Mouse (Mus musculus) 3134 (cell line): ENCODE data around the gene Kazald1.

Experiments
- DNase-seq: peaks from one replicate; pipeline ENCODE4 v3.0.0-alpha.2; 2011; ENCODE audit warnings: low spot score; ENCODE audit not compliant: insufficient read length; ENCODE audit errors: extremely low read depth

Kazald1 gene

DNA sequence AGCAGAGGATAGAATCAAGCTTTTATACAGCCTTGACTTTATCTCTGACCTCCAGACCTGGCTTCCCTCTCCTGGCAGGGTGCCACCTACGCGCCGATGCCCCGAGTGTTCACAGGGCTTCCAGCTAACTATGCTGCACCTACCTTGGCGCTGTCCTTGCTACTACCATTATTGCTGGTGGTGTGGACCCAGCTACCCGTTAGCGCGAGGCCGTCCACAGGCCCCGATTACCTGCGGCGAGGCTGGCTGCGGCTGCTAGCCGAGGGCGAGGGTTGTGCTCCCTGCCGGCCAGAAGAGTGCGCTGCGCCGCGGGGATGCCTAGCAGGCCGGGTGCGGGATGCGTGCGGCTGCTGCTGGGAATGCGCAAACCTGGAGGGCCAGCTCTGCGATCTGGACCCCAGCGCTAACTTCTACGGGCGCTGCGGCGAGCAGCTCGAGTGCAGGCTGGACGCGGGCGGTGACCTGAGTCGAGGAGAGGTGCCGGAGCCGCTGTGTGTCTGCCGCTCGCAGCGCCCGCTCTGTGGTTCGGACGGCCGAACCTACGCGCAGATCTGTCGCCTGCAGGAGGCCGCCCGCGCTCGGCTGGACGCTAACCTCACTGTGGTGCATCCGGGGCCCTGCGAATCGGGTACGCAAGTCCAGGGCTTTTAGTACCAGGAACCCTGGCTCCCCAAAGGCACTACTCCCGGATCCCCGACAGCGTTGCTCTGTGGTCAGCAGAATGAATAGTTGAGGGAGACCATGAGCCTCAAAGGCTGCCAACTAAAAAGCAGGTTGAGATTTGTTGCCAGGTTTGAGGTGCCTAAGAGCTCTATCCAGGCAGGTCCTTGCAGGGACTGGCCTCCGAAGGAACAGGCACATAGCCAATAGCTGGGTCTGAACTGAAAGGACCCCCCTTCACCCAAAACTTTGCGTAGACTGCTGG, 1.8 kb downstream of the Kazald1 start:
- DNase-seq: peak; percentile 90

DNA sequence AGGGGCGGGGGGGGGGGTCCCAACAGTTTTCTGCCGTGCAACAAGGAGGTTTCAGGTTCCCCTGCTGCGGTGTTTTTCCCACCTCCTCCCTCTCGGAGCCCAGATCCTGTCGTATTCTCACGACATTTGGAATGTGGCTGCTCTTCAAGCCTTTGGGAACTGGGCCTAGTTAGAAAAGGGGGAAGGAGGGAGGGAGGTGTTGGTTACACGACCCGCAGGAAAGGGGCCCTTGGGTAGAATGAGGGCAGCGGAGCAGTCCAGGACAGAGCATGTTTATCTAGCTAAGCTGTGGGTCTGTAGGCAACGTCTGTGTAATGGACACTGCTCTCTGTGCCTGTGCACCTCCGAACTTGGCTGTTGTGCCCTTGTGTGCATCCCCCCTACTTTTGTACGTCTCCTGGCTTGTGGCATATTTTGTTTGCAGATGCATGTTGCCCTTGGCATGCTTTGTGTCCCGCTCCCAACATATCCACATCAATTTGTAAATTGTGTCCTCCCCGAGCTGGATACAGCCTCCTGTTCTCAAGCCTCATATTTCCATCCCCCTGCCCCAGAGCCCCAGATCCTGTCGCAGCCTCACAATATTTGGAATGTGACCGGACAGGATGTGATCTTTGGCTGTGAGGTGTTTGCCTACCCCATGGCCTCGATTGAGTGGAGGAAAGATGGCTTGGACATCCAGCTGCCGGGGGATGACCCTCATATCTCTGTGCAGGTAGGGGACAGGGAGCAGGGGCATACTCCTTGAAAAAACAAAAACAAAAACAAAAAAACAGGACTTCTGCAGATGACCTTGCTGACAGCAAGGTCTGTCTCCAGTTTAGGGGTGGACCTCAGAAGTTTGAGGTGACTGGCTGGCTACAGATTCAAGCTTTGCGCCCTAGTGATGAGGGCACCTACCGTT, 3.0 kb downstream of the Kazald1 start:
- no peak for DNase-seq

DNA sequence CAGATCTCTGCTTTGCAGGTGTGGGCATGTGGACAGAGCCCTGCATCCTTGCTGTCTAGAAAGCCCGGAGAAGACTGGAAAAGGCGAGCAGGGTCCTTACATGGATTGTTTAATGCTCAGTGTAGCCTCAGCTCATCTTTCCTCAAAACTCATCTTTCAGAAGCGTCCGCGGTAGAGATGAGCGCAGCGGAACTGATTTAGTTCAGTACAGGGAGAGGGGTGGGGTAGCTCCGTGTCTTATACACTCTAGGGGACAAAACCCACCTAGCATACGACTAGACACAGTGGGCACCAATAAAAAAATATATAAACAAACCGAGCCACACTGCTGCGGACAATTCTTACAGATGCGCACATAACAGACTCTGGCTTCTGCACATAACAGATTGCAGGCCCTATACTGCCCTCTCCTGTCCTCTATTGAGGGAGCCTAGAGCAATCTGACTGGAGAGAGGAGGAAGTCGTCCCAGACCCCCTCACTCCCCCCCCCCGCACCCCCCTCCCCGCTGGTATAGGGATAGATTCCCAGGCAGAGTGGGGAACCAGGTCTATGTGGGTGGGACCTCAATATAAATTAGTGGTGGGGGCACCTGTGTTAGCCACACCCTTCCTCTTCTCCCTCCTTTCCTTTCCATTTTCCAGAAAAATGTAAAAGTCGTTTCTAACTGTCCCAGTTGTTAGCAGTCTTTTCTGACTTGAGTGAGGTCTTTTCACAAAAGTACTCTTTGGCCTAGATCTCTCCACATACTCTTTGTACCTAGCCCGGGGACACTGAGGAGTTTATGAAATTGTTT, 4.1 kb downstream of the Kazald1 start:
- DNase-seq: no peak

DNA sequence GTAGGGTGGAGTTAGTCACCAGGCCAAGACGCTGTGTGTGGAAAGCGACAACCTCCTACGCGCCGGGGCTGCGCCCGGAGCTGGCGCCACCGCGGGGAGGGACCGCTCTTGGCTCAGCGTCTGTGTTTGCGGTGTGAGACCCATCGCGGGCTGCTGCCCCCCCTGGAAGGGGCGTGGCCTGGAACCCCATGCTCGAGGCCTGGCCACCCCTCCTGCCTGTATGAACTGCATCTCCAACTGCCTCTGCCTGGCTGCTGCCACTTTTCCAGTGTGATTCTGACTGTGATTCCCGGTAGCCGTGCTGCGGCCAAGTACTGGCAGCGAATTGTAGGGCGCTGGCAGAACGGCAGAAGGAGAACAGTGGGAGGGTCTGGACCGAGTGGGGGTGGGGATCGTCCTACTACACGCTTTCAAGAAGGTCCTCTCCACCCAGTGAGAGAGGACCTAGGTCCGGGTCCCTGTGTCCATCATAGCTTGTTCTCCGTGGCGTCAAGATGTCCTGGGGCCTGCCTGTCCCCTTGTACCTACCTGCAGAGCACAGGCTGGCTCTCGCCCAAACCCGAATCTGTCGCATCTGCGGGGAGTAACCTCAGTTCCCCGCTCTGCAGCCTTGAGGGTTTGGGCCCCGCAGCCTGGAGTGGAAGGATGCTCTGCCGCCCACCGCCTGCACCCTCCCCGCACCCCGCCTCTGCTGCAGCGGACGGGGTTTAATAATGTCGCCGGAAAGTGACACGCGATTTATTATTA, 4.9 kb downstream of the Kazald1 start:
- DNase-seq: peak; percentile 96

DNA sequence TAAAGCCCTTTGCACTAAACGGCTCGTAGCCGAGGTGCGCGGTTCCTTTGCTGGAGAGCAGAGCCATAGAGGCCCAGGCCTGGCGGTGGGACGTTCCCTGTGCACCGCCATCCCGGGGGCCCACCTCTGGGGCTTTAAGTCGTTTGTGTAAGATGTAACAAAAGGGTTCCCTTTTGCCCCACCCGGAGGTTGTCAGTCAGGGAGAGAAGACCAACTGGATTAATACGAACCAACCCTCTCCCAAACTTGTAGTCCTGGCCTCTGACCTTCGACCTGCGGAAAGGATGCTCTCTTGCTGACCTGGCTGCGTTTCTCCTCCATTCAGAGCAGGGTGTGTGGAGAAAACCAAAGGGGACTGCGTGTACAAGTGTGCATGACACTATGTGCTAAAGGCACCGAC, 5.7 kb downstream of the Kazald1 start:
- no peak for DNase-seq

DNA sequence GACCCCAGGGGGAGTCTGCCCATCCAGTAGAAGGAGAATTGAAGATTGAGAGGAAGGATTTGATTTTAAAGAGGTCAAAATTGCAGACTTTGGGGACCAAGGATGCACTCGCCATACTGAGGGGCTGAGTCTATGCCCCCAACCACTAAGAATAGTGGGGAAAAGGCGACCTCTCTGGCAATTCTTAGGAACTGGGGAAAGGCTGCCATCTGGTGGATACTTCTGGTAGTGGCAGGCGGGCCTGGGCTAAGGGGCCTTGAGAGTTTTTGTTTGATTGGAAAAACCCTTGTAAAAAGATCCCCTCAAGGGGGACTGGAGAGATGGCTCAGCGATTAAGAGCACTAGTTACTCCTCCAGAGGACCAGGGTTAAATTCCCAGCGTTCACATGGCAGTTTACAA, 6.2 kb downstream of the Kazald1 start:
- no peak for DNase-seq

DNA sequence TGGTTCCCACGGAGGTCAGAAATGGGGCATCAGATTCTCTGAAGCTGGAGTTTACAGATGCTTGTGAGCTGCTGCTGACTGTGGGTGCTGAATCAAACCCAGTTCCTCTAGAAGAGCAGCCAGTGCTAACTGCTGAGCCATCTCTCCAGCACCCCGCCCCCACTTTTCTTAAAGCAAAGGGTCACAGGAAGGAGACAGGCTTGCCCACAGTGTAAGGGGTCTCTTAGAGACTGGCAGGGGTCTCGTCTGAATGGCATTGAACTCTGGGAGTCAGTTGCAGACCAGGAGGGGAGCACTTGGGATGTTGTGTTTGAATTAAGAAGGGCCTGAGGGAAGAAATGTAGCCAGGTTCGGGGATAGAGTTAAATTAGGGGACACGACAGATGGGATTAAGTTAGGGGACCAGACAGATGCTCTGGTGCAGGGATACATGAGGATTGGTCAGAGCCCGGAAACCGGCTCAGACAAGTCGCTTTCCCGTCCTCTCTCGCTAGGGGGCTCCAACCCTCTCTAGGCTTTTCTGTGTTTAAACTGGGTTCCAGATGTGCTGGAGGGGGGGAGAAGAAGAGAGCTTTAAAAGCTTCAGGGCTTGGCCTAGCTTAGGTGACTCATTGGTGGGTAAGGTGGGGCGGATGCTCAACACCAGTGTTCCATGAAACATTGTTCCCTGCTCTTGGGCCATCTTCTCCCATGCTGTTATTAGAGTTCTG, 7.0 kb downstream of the Kazald1 start:
- DNase-seq: peak; percentile 53

DNA sequence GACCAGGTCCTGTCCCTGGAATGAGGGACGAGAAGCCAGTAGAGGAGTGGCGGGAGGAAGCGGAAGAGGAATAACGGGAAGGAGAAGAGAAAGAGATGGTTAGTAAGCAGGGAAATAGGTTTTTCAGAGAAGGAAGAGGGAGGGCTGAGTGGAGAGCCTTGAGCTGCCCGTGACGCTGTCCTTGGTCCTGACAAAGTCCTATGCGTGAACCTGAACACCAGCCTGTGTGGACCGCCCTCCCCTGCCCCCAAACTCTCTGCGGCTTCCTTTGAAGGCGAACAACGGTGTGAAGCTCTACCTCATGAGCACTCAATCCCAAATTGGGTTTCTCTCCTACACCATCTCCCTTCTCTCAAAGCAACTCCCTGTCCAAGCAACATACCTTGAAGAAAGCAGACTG, 22.8 kb downstream of the Kazald1 start:
- peak; percentile 37 for DNase-seq

DNA sequence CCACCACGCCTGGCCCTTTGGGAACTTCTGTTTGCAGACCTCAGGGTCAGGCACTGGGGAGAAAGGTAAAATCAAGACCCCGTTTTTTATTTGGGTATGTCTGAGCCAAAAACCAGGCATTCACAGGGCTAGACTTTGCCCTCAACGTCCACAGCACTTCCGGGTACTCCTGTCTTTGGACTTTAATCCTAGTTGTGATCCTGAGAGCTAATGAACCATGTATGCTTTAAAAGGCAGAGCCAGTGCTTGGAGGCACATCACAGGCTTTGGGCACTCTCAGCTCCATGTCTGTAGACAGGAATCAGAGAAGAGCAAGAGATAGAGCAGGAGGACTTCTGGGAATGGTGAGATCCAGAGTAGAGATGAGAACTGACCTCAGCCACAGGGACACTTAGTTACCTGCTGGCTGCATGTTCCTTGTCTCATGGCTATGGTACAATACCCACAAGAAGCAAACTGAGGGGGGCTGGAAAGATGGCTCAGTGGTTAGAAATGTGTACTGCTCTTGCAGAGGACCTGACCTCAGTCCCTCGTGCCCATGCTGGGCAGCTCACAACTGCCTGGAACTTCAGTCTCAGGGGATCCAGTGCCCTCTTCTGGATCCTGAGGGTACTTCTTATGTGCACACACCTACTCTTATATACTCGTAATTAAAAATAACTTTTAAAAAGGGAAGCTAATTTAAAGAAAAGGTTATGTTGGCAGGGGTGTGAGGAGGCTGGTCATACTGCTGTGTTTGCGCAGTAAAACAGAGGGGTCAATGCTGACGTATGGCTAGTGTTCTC, 25.6 kb downstream of the Kazald1 start:
- DNase-seq: no peak

DNA sequence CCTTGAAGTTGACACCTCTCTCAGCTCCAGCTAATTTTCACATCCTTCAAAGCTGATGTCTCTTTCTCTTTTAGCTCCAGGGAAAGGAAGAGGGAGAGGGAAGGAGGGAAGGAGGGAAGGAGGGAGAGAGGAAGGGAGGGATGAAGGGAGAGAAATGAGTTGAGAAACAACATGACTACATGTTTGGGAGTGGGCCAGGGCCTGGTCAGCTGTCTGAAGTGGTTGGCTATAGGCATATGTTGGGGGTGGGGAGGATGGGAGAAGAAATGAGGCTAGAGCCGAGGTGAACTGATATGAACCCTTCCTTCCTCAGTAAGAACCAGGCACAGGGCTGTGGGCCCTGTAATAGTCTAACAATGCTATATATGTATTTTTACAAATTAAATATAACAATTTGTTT, 30.6 kb downstream of the Kazald1 start:
- DNase-seq: no peak

DNA sequence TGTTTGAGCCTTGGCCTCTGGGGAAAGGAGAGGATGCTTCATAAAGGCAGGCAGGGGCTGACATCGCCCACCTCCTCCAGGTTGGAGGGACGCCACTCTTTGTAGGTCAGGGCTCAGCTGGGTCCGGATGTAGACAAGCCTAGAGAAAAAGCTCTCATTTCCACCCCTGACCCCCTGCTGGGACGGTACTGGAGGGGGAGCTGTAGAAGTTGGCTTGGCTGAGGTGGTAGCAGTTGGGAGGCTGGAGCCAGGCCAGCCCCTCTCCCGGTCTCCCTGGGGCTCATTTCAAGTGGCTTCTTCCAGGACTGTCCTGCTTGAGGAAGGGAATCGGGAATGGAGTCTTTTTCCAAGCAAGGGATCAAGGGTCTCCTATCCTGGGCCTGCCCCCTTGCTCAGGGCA, 31.6 kb downstream of the Kazald1 start:
- DNase-seq: no peak

DNA sequence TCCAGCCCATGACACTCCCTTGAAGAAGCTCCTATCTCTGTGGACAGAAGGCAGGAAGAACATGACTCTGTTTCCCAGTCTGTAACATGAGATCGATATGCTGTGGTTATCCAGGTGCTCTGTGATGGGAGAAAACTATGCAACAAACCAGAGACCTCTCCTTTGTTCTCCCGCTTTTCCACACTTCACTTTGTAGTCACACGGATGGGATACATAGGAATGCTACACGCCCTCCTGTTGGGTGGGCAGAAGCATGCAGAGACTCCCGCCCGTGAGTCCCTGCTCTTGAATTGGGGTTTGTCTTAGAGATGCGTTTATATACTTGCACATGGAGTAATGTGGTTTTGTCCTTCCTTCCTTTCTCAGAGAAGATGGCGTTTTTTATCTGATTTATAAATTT, 35.6 kb downstream of the Kazald1 start:
- DNase-seq: no peak

DNA sequence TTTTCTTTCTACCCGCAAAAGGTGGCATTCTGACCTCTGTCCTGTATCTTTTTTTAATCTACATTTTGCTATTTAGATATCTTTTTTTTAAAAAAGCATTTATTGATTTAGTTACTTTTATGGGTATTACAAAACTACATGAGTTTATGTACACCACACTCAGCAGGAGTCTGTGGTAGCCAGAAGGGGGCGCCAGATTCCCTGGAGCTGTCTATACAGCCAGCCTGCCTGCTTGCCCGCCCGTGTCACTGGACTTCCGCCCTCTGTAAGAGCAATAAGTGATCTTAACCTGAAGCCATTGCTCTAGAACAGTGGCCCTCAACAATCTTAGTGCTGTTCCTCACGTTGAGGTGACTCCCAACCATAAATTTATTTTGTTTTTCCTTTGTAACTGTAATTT, 37.4 kb downstream of the Kazald1 start:
- no peak for DNase-seq

DNA sequence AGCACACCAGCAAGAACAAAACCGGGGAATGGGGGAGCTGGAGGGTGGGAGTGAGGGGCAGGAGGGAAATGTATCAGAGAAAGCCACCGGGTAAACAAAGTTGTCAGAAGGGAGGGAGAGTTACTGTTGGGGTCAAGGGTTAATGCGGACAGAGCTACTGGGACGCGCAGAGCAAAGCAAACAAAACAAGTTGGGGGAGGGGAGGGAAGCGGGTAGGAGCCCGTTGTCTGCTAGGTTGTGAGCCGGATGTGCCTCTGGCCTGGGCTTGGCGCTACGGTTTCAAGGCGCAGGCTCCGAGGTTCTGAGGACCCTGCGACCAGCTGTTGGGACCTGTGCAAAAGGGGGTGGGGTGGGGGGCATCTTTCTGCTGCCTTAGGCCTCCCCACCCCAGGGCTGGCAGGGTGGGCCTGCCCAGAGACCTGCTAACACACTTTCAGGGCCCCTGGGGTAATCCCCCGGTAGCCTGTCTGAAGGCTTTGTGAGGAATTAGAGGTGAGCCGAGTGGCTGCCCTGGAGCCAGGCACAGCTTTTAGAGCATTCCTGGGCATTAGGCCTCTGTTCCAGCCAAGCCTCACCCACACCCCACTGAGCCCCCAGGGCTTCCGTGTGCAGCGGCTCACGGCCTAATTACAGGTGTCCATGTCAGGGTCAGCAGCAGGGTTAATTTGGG, 38.9 kb downstream of the Kazald1 start:
- no peak for DNase-seq

DNA sequence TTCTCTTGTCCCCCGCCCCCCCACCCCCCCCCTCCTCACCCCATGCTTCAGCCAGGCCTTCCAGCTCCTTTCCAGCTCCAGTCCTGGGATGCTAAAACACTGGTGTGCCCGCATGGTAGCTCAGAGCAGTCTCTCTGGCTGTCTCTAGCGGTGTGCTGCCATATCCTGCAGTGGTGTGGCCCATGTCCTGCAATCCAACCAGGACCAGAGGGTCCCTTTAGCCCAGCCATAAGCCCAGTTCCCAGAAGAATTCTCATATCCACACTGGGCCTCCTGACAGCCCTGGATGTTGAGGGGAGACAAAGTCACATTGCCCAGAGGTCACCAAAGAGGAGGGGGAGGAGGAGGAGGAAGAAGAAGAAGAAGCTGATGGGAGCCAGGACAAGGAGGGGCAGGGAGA, 39.7 kb downstream of the Kazald1 start:
- no peak for DNase-seq

DNA sequence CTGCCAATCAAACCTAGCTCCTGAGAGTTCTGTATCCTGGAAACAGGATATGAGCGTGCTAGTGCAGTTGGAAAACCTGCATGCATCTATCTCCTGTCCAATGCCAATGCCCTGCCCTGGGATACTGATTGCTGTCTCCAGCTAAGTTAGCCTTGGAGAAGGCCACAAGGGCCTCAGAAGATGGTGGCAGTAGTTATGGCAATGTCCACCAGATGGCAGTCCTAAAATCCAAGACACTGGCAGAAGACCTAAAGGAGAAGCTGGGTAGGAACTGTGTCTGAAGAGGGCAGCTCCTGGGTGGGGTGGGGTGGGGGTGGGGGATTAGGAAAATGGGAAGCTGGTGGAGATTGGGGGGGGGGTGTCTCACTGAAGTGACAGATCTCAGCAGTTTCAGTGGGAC, 41.8 kb downstream of the Kazald1 start:
- no peak for DNase-seq
